Mouse (Mus musculus): ENCODE measurements around the gene Alad.

Alad gene

GRCm38 (mm10) chr4:62516079-62516478 lies 3.6 kb downstream of the Alad start:
- peaks cover 43% of the 10 kb centered on the region for H3K4me1 ChIP-seq (replicated peaks; ENCODE audit: low read depth, low read length)
- peaks cover 6% of the 10 kb centered on the region for H3K9me3 ChIP-seq (ENCODE audit: low read length)
- no peak overlapping the region for H3K4me3 ChIP-seq (replicated peaks; ENCODE audit: low read length)
- H3K36me3 ChIP-seq (ENCODE audit: insufficient read depth, low read length) = peaks cover 34% of the 10 kb centered on the region
- peaks cover 4% of the 10 kb centered on the region; the same call in 1 of the 2 replicates for H3K27me3 ChIP-seq (ENCODE audit: insufficient read depth, low read length)
- TF ChIP-seq NANOG (IDR thresholded peaks at IDR 0.05; ENCODE audit: borderline replicate concordance, low read length) = no peak
- TF ChIP-seq POU5F1 (IDR thresholded peaks at IDR 0.05; ENCODE audit: borderline replicate concordance, low read length) = no peak
- TF ChIP-seq CTCF (conservative IDR thresholded peaks at IDR 0.05; ENCODE audit: low read length) = no peak

DNA sequence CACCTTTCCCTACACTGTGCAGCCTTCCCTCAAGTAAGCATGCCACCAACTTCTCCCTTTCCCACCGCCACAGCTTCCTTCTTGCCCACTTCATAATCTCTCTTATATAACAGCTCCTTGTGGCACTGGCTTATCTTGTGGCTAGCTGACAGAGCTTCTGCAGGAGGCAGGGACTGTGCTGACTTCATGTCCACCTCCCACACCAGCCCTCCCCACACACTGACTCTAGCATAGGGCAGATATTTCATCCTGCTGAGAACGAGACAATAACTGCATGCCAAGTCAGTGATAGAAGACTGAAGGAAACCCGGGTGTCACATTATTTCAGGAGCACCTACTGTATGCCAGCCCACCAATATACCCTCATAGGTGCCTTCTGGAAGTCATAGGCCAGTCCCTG lies 4.2 kb downstream of the Alad start:
- Histone ChIP-seq H3K36me3 (ENCODE audit: insufficient read depth, low read length) (peaks cover 40% of the 10 kb centered on the region), H3K4me1 (replicated peaks; ENCODE audit: low read depth, low read length) (peaks cover 37% of the 10 kb centered on the region), H3K9me3 (ENCODE audit: low read length) (peaks cover 6% of the 10 kb centered on the region), H3K27me3 (ENCODE audit: insufficient read depth, low read length) (peaks cover 4% of the 10 kb centered on the region; the same call in 1 of the 2 replicates), H3K4me3 (replicated peaks; ENCODE audit: low read length) (no peak overlapping the region)
- TF ChIP-seq POU5F1 (IDR thresholded peaks at IDR 0.05; ENCODE audit: borderline replicate concordance, low read length) (no peak), CTCF (conservative IDR thresholded peaks at IDR 0.05; ENCODE audit: low read length) (no peak), NANOG (IDR thresholded peaks at IDR 0.05; ENCODE audit: borderline replicate concordance, low read length) (no peak)

GRCm38 (mm10) chr4:62514995-62515394 lies 4.7 kb downstream of the Alad start:
- Histone ChIP-seq H3K36me3 (ENCODE audit: insufficient read depth, low read length) (peaks cover 45% of the 10 kb centered on the region), H3K27me3 (ENCODE audit: insufficient read depth, low read length) (peaks cover 4% of the 10 kb centered on the region; the same call in 1 of the 2 replicates), H3K4me1 (replicated peaks; ENCODE audit: low read depth, low read length) (peaks cover 34% of the 10 kb centered on the region), H3K9me3 (ENCODE audit: low read length) (peaks cover 6% of the 10 kb centered on the region), H3K4me3 (replicated peaks; ENCODE audit: low read length) (no peak overlapping the region)
- no peak for TF ChIP-seq POU5F1 (IDR thresholded peaks at IDR 0.05; ENCODE audit: borderline replicate concordance, low read length)
- no peak for TF ChIP-seq NANOG (IDR thresholded peaks at IDR 0.05; ENCODE audit: borderline replicate concordance, low read length)
- no peak for TF ChIP-seq CTCF (conservative IDR thresholded peaks at IDR 0.05; ENCODE audit: low read length)

DNA sequence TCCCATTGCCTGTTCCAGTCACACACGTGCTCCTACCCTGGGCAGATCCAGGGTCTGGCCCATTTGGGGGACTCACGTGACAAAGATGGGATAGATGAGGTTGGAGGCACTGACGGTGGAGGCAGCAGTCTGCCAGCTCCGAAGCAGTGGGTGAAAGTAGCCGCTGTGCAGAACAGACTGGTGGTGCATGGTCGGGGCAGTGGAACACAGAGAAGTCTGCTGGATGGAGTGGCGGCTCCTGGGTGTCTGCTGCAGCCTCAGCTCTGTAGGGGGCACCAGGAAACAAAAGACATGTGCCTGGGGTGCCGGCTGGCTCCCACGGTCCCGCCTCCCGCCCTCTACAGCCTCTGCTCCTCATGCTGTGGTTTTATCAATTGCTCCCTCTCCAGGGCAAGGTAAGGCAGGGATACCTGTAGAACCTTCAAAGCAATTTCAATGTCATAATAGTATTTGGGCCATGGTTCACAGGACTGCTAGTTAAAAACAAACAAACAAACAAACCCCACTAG lies 5.7 kb downstream of the Alad start:
- H3K27me3 ChIP-seq (ENCODE audit: insufficient read depth, low read length) = peaks cover 3% of the 10 kb centered on the region; the same call in 1 of the 2 replicates
- H3K4me3 ChIP-seq (replicated peaks; ENCODE audit: low read length) = no peak overlapping the region
- peaks cover 55% of the 10 kb centered on the region for H3K36me3 ChIP-seq (ENCODE audit: insufficient read depth, low read length)
- H3K4me1 ChIP-seq (replicated peaks; ENCODE audit: low read depth, low read length) = peaks cover 30% of the 10 kb centered on the region
- no peak for TF ChIP-seq CTCF (conservative IDR thresholded peaks at IDR 0.05; ENCODE audit: low read length)
- no peak for TF ChIP-seq POU5F1 (IDR thresholded peaks at IDR 0.05; ENCODE audit: borderline replicate concordance, low read length)
- TF ChIP-seq NANOG (IDR thresholded peaks at IDR 0.05; ENCODE audit: borderline replicate concordance, low read length) = no peak
- peaks cover 6% of the 10 kb centered on the region for H3K9me3 ChIP-seq (ENCODE audit: low read length)

DNA sequence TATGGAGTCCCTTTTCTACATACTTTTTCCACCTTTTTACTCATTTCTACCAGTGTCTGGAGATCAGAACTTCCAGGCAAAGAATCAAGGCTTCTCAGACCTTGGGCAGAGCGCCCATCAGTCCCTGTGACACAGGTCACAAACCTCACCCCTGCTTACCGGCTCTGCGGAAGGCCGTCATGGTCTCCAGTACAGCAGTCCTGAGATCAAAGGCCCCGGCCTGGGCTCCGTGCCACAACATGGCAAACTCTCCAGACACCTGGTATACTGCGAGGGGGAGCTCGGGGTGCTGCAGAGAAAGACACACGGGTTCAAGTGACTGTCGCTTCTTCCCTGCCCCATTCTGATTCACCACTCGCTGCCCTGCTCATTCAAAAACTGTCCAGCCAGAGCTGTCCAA lies 9.8 kb downstream of the Alad start:
- Histone ChIP-seq H3K9me3 (ENCODE audit: low read length) (no peaks in the 10 kb centered on the region), H3K4me3 (replicated peaks; ENCODE audit: low read length) (no peak overlapping the region), H3K4me1 (replicated peaks; ENCODE audit: low read depth, low read length) (peaks cover 19% of the 10 kb centered on the region), H3K27me3 (ENCODE audit: insufficient read depth, low read length) (no peaks in the 10 kb centered on the region), H3K36me3 (ENCODE audit: insufficient read depth, low read length) (peaks cover 65% of the 10 kb centered on the region)
- TF ChIP-seq POU5F1 (IDR thresholded peaks at IDR 0.05; ENCODE audit: borderline replicate concordance, low read length) (no peak), NANOG (IDR thresholded peaks at IDR 0.05; ENCODE audit: borderline replicate concordance, low read length) (no peak)

- no peaks in the 10 kb centered on the region for H3K27me3 ChIP-seq (ENCODE audit: insufficient read depth, low read length)
- H3K4me1 ChIP-seq (replicated peaks; ENCODE audit: low read depth, low read length) = peaks cover 12% of the 10 kb centered on the region
- H3K36me3 ChIP-seq (ENCODE audit: insufficient read depth, low read length) = peaks cover 64% of the 10 kb centered on the region
- H3K4me3 ChIP-seq (replicated peaks; ENCODE audit: low read length) = no peak overlapping the region
- TF ChIP-seq CTCF (conservative IDR thresholded peaks at IDR 0.05; ENCODE audit: low read length) = no peak
- H3K9me3 ChIP-seq (ENCODE audit: low read length) = no peaks in the 10 kb centered on the region
These were observed 10.9 kb downstream of the Alad start for GRCm38 (mm10) chr4:62508839-62509238.

- H3K4me1 ChIP-seq (replicated peaks; ENCODE audit: low read depth, low read length) = peaks cover 10% of the 10 kb centered on the region
- peaks cover 43% of the 10 kb centered on the region for H3K36me3 ChIP-seq (ENCODE audit: insufficient read depth, low read length)
- H3K4me3 ChIP-seq (replicated peaks; ENCODE audit: low read length) = no peak overlapping the region
- 0 out of 2 replicates have a peak, but pooled peaks cover 2% of the 10 kb centered on the region for H3K27me3 ChIP-seq (ENCODE audit: insufficient read depth, low read length)
- no peaks in the 10 kb centered on the region for H3K9me3 ChIP-seq (ENCODE audit: low read length)
- no peak for TF ChIP-seq NANOG (IDR thresholded peaks at IDR 0.05; ENCODE audit: borderline replicate concordance, low read length)
- no peak for TF ChIP-seq CTCF (conservative IDR thresholded peaks at IDR 0.05; ENCODE audit: low read length)
- no peak for TF ChIP-seq POU5F1 (IDR thresholded peaks at IDR 0.05; ENCODE audit: borderline replicate concordance, low read length)
These were observed 12.9 kb downstream of the Alad start for GRCm38 (mm10) chr4:62506798-62507197.

- Histone ChIP-seq H3K4me1 (replicated peaks; ENCODE audit: low read depth, low read length) (peaks cover 15% of the 10 kb centered on the region), H3K36me3 (ENCODE audit: insufficient read depth, low read length) (peaks cover 35% of the 10 kb centered on the region), H3K4me3 (replicated peaks; ENCODE audit: low read length) (no peak overlapping the region), H3K9me3 (ENCODE audit: low read length) (no peaks in the 10 kb centered on the region), H3K27me3 (ENCODE audit: insufficient read depth, low read length) (0 out of 2 replicates have a peak, but pooled peaks cover 4% of the 10 kb centered on the region)
- TF ChIP-seq NANOG (IDR thresholded peaks at IDR 0.05; ENCODE audit: borderline replicate concordance, low read length) (no peak), CTCF (conservative IDR thresholded peaks at IDR 0.05; ENCODE audit: low read length) (no peak), POU5F1 (IDR thresholded peaks at IDR 0.05; ENCODE audit: borderline replicate concordance, low read length) (no peak)
These were observed 13.7 kb downstream of the Alad start for GRCm38 (mm10) chr4:62505991-62506390.

DNA sequence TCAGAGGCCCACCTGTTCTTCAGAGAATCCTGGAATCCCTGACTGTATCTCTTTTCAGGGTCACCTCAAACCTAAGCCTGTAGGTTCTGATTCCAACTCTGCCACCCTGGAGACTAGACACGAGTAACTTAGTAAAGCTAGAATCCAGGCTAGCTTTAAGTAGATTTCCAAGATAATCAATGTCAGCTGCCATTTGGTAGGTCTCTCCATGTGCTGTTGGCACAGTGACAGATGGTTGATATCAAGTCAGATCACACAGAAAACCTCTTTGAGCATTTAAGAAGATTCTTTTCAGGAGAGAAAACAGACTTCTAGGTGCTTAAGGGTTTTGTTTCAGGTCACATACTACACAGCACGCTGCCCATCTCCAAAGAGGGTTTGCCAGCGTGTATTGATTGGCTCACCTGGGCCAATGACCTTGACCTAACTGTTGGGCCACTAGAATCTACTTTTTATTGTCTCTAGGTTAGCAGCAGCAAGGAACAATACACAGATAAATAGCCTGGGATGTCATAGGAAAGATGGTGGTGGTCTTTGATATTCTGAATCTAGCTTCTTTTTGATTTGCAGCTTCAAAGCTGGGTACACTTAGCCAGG lies 16.2 kb downstream of the Alad start, which contains the start of gene Hdhd3:
Hdhd3 (minus strand) TSS at position 94 of the 597 bp plus-strand sequence.
- Histone ChIP-seq H3K27me3 (ENCODE audit: insufficient read depth, low read length) (peaks cover 16% of the 10 kb centered on the region), H3K4me3 (replicated peaks; ENCODE audit: low read length) (peak within 1 kb of the TSS; percentile 89), H3K9me3 (ENCODE audit: low read length) (no peaks in the 10 kb centered on the region), H3K4me1 (replicated peaks; ENCODE audit: low read depth, low read length) (peaks cover 27% of the 10 kb centered on the region), H3K36me3 (ENCODE audit: insufficient read depth, low read length) (peaks cover 10% of the 10 kb centered on the region)
- TF ChIP-seq NANOG (IDR thresholded peaks at IDR 0.05; ENCODE audit: borderline replicate concordance, low read length) (no peak), POU5F1 (IDR thresholded peaks at IDR 0.05; ENCODE audit: borderline replicate concordance, low read length) (no peak)
